Mouse (Mus musculus) gastrocnemius, postnatal 14 days (tissue): ENCODE data around the gene Rhox7a. TPM values are rescaled to one million over a fixed set of nuclear protein-coding genes. Genes with fewer than 3 reads are reported as not detected.
"Not testable (repeated sequence)": the region's sequence is repeated elsewhere in the genome, so short reads cannot be mapped to it uniquely, and the experiment has no call there.

Experiments
- DNase-seq: peaks from one replicate; pipeline ENCODE4 v3.0.0; 2021; ENCODE audit warnings: mixed read lengths
- intact Hi-C: fragments of 180-260 bp; cut with DNase I; formaldehyde crosslinking; loops from one replicate; pipeline ENCODE4 v1.15.1; 2025; ENCODE audit warnings: low total_unique reads
- long read RNA-seq, 2 experiments: library from polyadenylated mRNA; stranded (forward); transcript quantifications; one replicate each; pipeline ENCODE4 v2.0.0; 2021
- total RNA-seq, 2 experiments: library from RNA; stranded (reverse); gene quantifications; 2 replicates each; pipeline ENCODE4 v1.2.3; 2021

Rhox7a gene
- not detected for total RNA-seq
- long read RNA-seq, experiment 1 = 0 reads
- long read RNA-seq, experiment 2 = 0 reads

GRCm38 (mm10) chrX:37831386-37831785, at the start of gene Rhox7a:
TSS of gene Rhox7a (plus strand) at chrX:37831686.
- DNase-seq, intact Hi-C loops: not testable (repeated sequence)

GRCm38 (mm10) chrX:37807286-37808080, 24.0 kb upstream of the Rhox7a start:
- no peak for DNase-seq
- intact Hi-C loops = no loop called here

- intact Hi-C loops = no loop called here
Observed at GRCm38 (mm10) chrX:37809396-37809795, 22.1 kb upstream of the Rhox7a start.

DNA sequence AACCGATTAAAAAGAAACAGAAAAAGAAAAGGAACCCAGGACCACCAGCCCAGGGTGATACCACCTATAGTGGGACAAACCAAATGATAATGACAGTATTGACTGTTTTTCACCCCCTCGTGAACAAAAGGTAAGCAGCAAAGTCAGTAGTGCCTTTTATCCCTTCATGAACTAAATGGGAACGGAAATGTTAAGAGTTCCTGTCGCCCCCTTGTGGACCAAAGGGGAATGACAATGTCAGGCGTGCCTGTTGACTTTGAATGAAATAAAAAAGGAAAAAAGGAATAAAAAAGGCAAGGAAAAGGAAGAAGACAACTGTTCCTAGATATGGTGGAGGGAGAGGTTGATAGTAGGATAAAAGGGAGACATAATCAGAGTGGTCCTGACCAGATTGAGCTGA, 20.3 kb upstream of the Rhox7a start:
- intact Hi-C loops = no loop called here

More at GRCm38 (mm10) chrX:37809396-37809795, 22.1 kb upstream of the Rhox7a start:
- no peak for DNase-seq

GRCm38 (mm10) chrX:37815665-37816064, 15.8 kb upstream of the Rhox7a start:
- DNase-seq = no peak
- intact Hi-C loops = no loop called here

More for the DNA sequence above, 20.3 kb upstream of the Rhox7a start:
- peak; percentile 12 for DNase-seq

DNA sequence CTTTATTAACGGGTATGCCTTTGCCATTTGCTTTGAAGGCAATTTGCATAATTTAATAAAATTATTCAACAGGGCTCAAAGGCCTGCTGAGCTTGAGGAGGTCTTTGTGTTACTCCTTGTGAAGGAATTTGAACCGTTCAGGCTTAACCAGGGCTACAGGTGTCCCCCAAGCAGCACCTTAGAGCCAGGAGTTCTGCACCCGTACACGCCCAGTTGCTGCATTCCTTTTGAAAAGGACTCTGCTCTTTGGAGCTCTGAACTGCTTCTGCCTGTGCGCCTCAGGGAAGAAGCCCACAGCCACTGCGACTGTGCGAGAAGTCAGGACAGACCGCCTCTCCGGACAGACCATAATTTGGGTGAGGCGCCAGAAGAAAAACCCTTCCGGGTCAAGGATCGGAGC, 4.9 kb upstream of the Rhox7a start, which contains the start of gene Rhox6:
Gene Rhox6, plus strand, starts transcription at position 301 of the 400 bp plus-strand sequence.
- intact Hi-C loops, DNase-seq: not testable (repeated sequence)

GRCm38 (mm10) chrX:37871641-37872040, 40.2 kb downstream of the Rhox7a start:
- intact Hi-C loops = no loop called here
- DNase-seq = no peak

- DNase-seq = no peak
- intact Hi-C loops = no loop called here
Observed at GRCm38 (mm10) chrX:37878844-37879243, 47.4 kb downstream of the Rhox7a start, which contains the start of gene Rhox8. TSS of gene Rhox8 (minus strand) at chrX:37878944.

Other genes starting within 250 kb of the Rhox7a start
- not detected for gene Rhox4f, start 224.0 kb upstream of the Rhox7a start, total RNA-seq
- not detected for gene Rhox3g, start 203.1 kb upstream of the Rhox7a start, total RNA-seq
- gene Rhox2g, start 188.2 kb upstream of the Rhox7a start, total RNA-seq = not detected
- gene Rhox4g, start 180.4 kb upstream of the Rhox7a start, total RNA-seq = not detected
- not detected for gene Rhox3h, start 162.9 kb upstream of the Rhox7a start, total RNA-seq
- gene Rhox2h, start 158.4 kb upstream of the Rhox7a start, total RNA-seq = not detected
- gene Rhox5, start 26.8 kb upstream of the Rhox7a start, total RNA-seq = not detected
- not detected for gene Rhox6, start 4.8 kb upstream of the Rhox7a start, total RNA-seq
- not detected for gene Rhox8, start 47.3 kb downstream of the Rhox7a start, total RNA-seq
- not detected for gene Rhox7b, start 65.5 kb downstream of the Rhox7a start, total RNA-seq
- gene Rhox9, start 70.1 kb downstream of the Rhox7a start, total RNA-seq = not detected
- not detected for gene Btg1-ps1, start 187.1 kb downstream of the Rhox7a start, total RNA-seq
- not detected for gene Btg1-ps2, start 211.4 kb downstream of the Rhox7a start, total RNA-seq
- not detected for gene Rhox10, start 234.8 kb downstream of the Rhox7a start, total RNA-seq